Mouse (Mus musculus): ENCODE data around the gene Rab44. TPM values are rescaled to one million over a fixed set of nuclear protein-coding genes. Genes with fewer than 3 reads are reported as not detected.
"Not testable (repeated sequence)": the region's sequence is repeated elsewhere in the genome, so short reads cannot be mapped to it uniquely, and the experiment has no call there.

The Rab44 gene
- polyA plus RNA-seq, 1 experiment, result not detected

- H3K4me1 ChIP-seq (ENCODE audit: control insufficient read depth, insufficient read depth, low read length), result peaks cover 2% of the 10 kb centered on the region
- no peaks in the 10 kb centered on the region for H3K9me3 ChIP-seq (replicated peaks; ENCODE audit: control insufficient read depth, insufficient read depth, low read length, poor library complexity, severe bottlenecking)
- 0 out of 2 replicates have a peak overlapping the region, but pooled peaks have one; percentile 26 for H3K9ac ChIP-seq (ENCODE audit: low read depth, poor library complexity, severe bottlenecking)
- peaks cover 27% of the 10 kb centered on the region for H3K36me3 ChIP-seq (ENCODE audit: control insufficient read depth, insufficient read depth, low read length, poor library complexity, severe bottlenecking)
- TF ChIP-seq EP300 (IDR thresholded peaks at IDR 0.05; ENCODE audit: insufficient read depth, low read depth, low read length) (no peak), POLR2A (IDR thresholded peaks at IDR 0.05; ENCODE audit: insufficient read depth, low read length) (no peak), CTCF (IDR thresholded peaks at IDR 0.05; ENCODE audit: low read depth, low read length) (no peak)
- no peak overlapping the region for H3K4me3 ChIP-seq (ENCODE audit: low read depth, low read length)
- H3K27ac ChIP-seq (ENCODE audit: insufficient read depth, low read length), result no peak overlapping the region
- peaks cover 5% of the 10 kb centered on the region; the same call in 1 of the 2 replicates for H3K27me3 ChIP-seq (ENCODE audit: control insufficient read depth, insufficient read depth, low read length, poor library complexity, severe bottlenecking)
Measured at GRCm38 (mm10) chr17:29096851-29097561, 16.9 kb upstream of the Rab44 start.

GRCm38 (mm10) chr17:29098291-29098690 lies 15.7 kb upstream of the Rab44 start:
- Histone ChIP-seq H3K4me3 (ENCODE audit: low read depth, low read length) (no peak overlapping the region), H3K9ac (ENCODE audit: low read depth, poor library complexity, severe bottlenecking) (no peak overlapping the region), H3K27ac (ENCODE audit: insufficient read depth, low read length) (no peak overlapping the region), H3K9me3 (replicated peaks; ENCODE audit: control insufficient read depth, insufficient read depth, low read length, poor library complexity, severe bottlenecking) (no peaks in the 10 kb centered on the region), H3K4me1 (ENCODE audit: control insufficient read depth, insufficient read depth, low read length) (peaks cover 2% of the 10 kb centered on the region), H3K27me3 (ENCODE audit: control insufficient read depth, insufficient read depth, low read length, poor library complexity, severe bottlenecking) (peaks cover 5% of the 10 kb centered on the region; the same call in 1 of the 2 replicates), H3K36me3 (ENCODE audit: control insufficient read depth, insufficient read depth, low read length, poor library complexity, severe bottlenecking) (peaks cover 27% of the 10 kb centered on the region)
- TF ChIP-seq EP300 (IDR thresholded peaks at IDR 0.05; ENCODE audit: insufficient read depth, low read depth, low read length), result no peak
- no peak for TF ChIP-seq CTCF (IDR thresholded peaks at IDR 0.05; ENCODE audit: low read depth, low read length)
- no peak for TF ChIP-seq POLR2A (IDR thresholded peaks at IDR 0.05; ENCODE audit: insufficient read depth, low read length)

- Histone ChIP-seq H3K9ac (ENCODE audit: low read depth, poor library complexity, severe bottlenecking) (no peak overlapping the region), H3K27me3 (ENCODE audit: control insufficient read depth, insufficient read depth, low read length, poor library complexity, severe bottlenecking) (peaks cover 5% of the 10 kb centered on the region; the same call in 1 of the 2 replicates), H3K9me3 (replicated peaks; ENCODE audit: control insufficient read depth, insufficient read depth, low read length, poor library complexity, severe bottlenecking) (no peaks in the 10 kb centered on the region; the same call in 1 of the 2 replicates), H3K4me1 (ENCODE audit: control insufficient read depth, insufficient read depth, low read length) (peaks cover 2% of the 10 kb centered on the region), H3K36me3 (ENCODE audit: control insufficient read depth, insufficient read depth, low read length, poor library complexity, severe bottlenecking) (peaks cover 27% of the 10 kb centered on the region), H3K27ac (ENCODE audit: insufficient read depth, low read length) (no peak overlapping the region), H3K4me3 (ENCODE audit: low read depth, low read length) (no peak overlapping the region)
- TF ChIP-seq EP300 (IDR thresholded peaks at IDR 0.05; ENCODE audit: insufficient read depth, low read depth, low read length) (no peak), POLR2A (IDR thresholded peaks at IDR 0.05; ENCODE audit: insufficient read depth, low read length) (no peak), CTCF (IDR thresholded peaks at IDR 0.05; ENCODE audit: low read depth, low read length) (no peak)
Measured at GRCm38 (mm10) chr17:29099076-29099475, 14.9 kb upstream of the Rab44 start.

- Histone ChIP-seq H3K4me1 (ENCODE audit: control insufficient read depth, insufficient read depth, low read length) (peaks cover 2% of the 10 kb centered on the region), H3K9ac (ENCODE audit: low read depth, poor library complexity, severe bottlenecking) (no peak overlapping the region), H3K9me3 (replicated peaks; ENCODE audit: control insufficient read depth, insufficient read depth, low read length, poor library complexity, severe bottlenecking) (no peaks in the 10 kb centered on the region; the same call in 1 of the 2 replicates), H3K27ac (ENCODE audit: insufficient read depth, low read length) (no peak overlapping the region), H3K27me3 (ENCODE audit: control insufficient read depth, insufficient read depth, low read length, poor library complexity, severe bottlenecking) (no peaks in the 10 kb centered on the region), H3K4me3 (ENCODE audit: low read depth, low read length) (no peak overlapping the region), H3K36me3 (ENCODE audit: control insufficient read depth, insufficient read depth, low read length, poor library complexity, severe bottlenecking) (peaks cover 27% of the 10 kb centered on the region)
- TF ChIP-seq POLR2A (IDR thresholded peaks at IDR 0.05; ENCODE audit: insufficient read depth, low read length) (no peak), EP300 (IDR thresholded peaks at IDR 0.05; ENCODE audit: insufficient read depth, low read depth, low read length) (no peak), CTCF (IDR thresholded peaks at IDR 0.05; ENCODE audit: low read depth, low read length) (no peak)
Measured at GRCm38 (mm10) chr17:29100627-29101026, 13.3 kb upstream of the Rab44 start.

GRCm38 (mm10) chr17:29110356-29110755 lies 3.6 kb upstream of the Rab44 start:
- H3K36me3 ChIP-seq (ENCODE audit: control insufficient read depth, insufficient read depth, low read length, poor library complexity, severe bottlenecking); H3K27me3 ChIP-seq (ENCODE audit: control insufficient read depth, insufficient read depth, low read length, poor library complexity, severe bottlenecking); H3K9me3 ChIP-seq (replicated peaks; ENCODE audit: control insufficient read depth, insufficient read depth, low read length, poor library complexity, severe bottlenecking); H3K4me1 ChIP-seq (ENCODE audit: control insufficient read depth, insufficient read depth, low read length); H3K9ac ChIP-seq (ENCODE audit: low read depth, poor library complexity, severe bottlenecking); H3K4me3 ChIP-seq (ENCODE audit: low read depth, low read length); H3K27ac ChIP-seq (ENCODE audit: insufficient read depth, low read length): not testable (repeated sequence)

GRCm38 (mm10) chr17:29111332-29111731 lies 2.6 kb upstream of the Rab44 start:
- H3K27ac ChIP-seq (ENCODE audit: insufficient read depth, low read length), result no peak overlapping the region
- no peak for TF ChIP-seq CTCF (IDR thresholded peaks at IDR 0.05; ENCODE audit: low read depth, low read length)
- no peak for TF ChIP-seq POLR2A (IDR thresholded peaks at IDR 0.05; ENCODE audit: insufficient read depth, low read length)
- no peak for TF ChIP-seq EP300 (IDR thresholded peaks at IDR 0.05; ENCODE audit: insufficient read depth, low read depth, low read length)
- H3K4me3 ChIP-seq (ENCODE audit: low read depth, low read length), result no peak overlapping the region
- no peaks in the 10 kb centered on the region for H3K36me3 ChIP-seq (ENCODE audit: control insufficient read depth, insufficient read depth, low read length, poor library complexity, severe bottlenecking)
- no peaks in the 10 kb centered on the region; the same call in 1 of the 2 replicates for H3K27me3 ChIP-seq (ENCODE audit: control insufficient read depth, insufficient read depth, low read length, poor library complexity, severe bottlenecking)
- no peaks in the 10 kb centered on the region for H3K9me3 ChIP-seq (replicated peaks; ENCODE audit: control insufficient read depth, insufficient read depth, low read length, poor library complexity, severe bottlenecking)
- no peaks in the 10 kb centered on the region for H3K4me1 ChIP-seq (ENCODE audit: control insufficient read depth, insufficient read depth, low read length)
- no peak overlapping the region for H3K9ac ChIP-seq (ENCODE audit: low read depth, poor library complexity, severe bottlenecking)

Data from ES-Bruce4 (cell line).